Mouse (Mus musculus) spleen, postnatal 10 days (tissue): Measurements from ENCODE around the gene Rbm34.
"Not testable (repeated sequence)": the region's sequence is repeated elsewhere in the genome, so short reads cannot be mapped to it uniquely, and the experiment has no call there.

ENCODE experiments used
- DNase-seq, 2 experiments: peaks; one replicate each; pipeline ENCODE4 v3.0.0; 2021 to 2022; ENCODE audit warnings: low spot score in 2 of 2

Gene Rbm34

DNA sequence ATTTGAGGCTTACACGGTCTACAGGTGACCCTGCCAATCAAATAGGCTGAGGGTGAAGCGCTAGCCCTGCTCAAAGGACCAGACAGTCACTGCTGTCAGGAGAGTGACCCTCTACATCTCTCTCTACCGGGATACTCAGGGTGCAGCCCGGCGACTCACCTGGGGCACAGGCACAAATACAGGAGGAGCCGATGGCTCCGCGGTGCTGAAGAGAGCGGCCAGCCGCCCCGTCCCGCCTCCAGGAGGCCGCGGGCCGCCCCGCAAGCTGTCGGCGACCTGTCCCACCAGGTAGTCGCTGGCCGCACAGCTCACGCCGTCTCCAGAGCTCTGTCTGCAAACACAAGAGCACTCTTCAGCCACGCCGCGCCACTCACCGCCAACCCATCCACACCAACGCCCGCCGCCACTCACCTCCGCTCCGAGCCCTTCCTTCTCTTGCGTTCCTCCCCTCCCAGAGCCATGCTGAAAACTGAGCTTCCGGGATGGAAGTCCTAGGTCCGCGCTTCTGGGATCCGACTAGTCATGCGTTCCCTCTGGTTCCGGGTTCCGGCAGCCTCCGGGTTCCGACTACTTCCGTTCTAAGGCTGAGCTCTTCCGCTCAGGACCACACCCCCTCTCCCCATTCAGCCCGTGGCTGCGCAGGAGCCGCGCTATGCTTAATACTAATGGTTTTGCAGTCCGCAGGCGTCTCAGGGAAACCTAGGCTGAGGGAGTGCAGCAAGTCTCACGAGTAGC lies at the start of gene Rbm34:
TSS of gene Rbm34 (minus strand) at position 493 of the 735 bp plus-strand sequence.
- DNase-seq = peak; percentile 90 to 92

- no peak for DNase-seq
Observed at GRCm38 (mm10) chr8:127011668-127012067, 40.8 kb upstream of the Rbm34 start.

DNA sequence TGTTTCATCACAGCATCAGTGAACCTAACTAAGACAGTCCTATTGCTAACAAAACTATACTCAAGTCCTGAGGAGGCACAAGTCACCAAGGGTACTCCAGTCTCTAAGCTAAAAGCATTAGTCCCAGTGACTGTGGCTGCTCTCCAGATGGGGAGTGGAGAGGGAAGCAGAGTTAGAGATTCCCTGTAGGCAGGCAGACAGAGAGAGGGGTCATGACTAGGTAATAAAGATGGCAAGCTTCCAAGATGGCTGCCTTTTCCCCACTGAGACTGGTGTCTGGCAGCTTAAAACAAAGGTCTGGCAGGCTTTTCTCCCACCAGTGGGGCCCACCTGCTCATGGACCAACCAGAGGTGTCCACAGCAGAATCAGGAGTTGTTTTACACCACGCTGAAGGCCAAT lies 23.6 kb upstream of the Rbm34 start:
- no peak for DNase-seq

GRCm38 (mm10) chr8:126989363-126990153 lies 18.7 kb upstream of the Rbm34 start:
- DNase-seq = no peak

GRCm38 (mm10) chr8:126988346-126989006 lies 17.6 kb upstream of the Rbm34 start:
- no peak for DNase-seq

DNA sequence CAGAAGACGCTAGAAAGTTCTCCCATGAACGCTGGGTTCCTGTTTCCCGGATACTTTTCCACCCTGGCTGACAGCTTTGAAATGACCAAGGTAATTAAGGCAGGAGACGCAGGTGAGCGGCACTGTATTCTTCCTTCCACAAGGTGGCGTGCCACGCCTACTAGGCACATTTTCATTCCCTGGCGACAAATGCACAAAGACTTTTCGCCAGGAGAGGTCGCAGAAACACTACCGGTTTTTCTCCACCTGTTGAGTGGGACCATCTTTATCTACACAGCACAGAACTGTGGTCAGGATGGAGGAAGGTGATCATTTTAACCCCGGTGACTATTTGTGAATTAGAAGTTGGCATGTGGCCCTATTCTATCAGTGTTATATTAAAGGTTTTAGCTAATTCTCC lies 15.6 kb upstream of the Rbm34 start:
- DNase-seq = peak; percentile 39 to 76

- no peak for DNase-seq
Observed at GRCm38 (mm10) chr8:126980046-126980445, 9.2 kb upstream of the Rbm34 start.

- DNase-seq = no peak
Observed at GRCm38 (mm10) chr8:126979091-126979920, 8.4 kb upstream of the Rbm34 start.

- DNase-seq = not testable (repeated sequence)
Observed at GRCm38 (mm10) chr8:126978535-126978934, 7.7 kb upstream of the Rbm34 start.

DNA sequence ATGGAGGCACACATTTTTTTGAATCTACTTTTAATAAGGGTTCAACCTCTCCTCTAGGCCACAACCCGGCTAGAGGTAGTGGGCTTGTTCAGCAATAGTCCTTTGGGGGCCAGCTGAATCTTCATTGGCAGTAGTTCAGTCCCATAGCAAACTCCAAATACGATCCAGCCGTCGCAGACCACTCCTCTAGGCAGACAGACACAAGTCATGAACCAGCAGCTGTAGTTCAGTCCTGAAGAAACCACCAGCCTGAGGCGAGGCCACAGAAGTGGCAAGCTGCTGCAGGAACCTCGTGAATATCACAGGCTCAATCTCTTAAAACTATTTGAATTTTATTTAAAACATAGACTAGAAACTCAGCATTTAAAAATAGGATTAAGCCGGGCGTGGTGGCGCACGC lies 7.2 kb upstream of the Rbm34 start:
- DNase-seq = no peak

DNA sequence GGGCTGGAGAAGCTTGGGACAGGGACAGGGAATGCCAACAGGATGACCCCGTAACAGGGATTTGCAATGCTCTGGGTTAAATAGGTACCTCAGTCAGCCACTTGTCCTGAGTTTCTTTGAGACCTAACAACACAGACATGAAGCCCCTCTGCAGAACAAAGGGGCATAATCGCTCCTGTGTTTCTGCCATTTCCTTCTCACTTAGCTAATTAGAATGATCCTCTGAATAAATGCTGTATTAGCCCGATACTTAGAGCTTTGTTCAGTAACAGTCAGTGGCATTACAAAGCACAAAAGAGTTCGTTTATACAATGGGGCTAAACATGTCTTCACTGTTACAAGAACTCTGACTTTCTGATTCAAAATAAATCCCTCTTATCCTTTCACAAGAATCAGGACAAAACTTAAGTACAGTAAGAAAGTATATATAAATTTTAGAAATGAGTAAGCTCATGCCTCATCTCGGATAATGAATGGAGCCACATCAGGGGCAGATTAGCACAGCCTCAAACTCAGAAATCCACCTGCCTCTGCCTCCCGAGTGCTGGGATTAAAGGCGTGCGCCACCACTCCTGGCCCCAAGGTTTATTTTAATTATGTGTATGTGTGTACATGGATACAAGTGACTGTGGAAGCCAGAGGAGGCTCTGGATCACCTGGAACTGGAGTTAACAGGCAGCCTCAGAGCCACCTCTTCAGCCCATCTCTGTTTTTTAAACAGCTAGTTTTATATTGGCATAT lies 5.9 kb upstream of the Rbm34 start:
- DNase-seq = no peak

GRCm38 (mm10) chr8:126975706-126976105 lies 4.8 kb upstream of the Rbm34 start:
- no peak for DNase-seq

DNA sequence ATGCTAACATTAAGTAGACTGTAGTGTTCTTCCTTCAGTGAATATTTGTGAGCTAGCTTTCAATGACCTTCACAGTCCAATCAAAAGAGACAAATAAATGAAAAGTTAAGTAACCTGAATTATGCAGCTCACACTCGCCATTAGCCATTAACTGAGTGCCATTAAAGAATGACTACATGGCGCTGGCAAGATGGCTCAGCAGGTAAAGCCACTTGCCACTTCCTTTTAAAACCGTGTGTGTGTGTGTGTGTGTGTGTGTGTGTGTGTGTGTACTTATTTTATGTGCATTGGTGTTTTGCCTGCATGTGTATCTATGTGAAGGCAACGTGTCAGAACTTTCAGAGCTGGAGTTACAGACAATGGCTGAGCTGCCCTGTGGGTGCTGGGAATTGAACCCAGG lies 3.6 kb upstream of the Rbm34 start:
- no peak for DNase-seq

GRCm38 (mm10) chr8:126973686-126974265 lies 2.9 kb upstream of the Rbm34 start:
- no peak for DNase-seq

DNA sequence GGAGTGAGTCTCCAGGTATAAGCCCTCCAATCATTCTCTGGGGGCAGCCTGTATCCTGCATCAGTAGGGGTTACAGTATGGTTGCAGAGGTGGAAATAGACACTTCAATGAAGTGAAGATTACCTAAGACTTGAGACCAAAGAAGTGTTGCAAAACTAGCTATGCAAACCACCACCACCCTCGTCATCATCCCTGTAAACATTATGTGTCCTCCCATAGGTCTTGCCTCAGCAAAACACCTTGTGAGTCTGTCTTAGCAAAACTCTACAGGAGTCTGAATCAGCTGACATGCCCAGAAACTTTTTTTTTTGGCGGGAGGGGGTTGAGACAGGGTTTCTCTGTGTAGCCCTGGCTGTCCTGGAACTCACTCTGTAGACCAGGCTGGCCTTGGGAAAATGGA lies 1.8 kb upstream of the Rbm34 start:
- DNase-seq = no peak

DNA sequence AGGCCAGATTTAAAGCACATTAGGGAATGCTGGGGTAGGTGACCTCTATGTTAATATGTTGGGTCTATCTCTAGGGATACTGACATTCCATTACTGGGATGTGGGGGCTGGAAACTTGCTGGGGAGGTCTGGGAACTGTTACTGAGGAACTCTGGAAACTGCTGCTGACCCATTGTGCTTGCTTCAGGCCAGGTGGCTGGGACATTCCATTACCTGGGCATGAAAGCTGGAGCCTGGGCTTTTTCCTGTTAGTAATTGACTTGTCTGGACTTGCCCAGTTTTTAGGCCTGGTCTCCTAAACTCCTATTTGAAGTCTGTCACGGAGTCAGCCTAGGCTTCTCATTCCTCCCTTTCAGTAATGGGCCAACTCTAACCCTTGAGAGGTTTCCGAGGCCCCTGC lies 1.2 kb upstream of the Rbm34 start:
- DNase-seq = no peak

GRCm38 (mm10) chr8:126971314-126971664 lies 418 bp upstream of the Rbm34 start:
- no peak for DNase-seq

GRCm38 (mm10) chr8:126969546-126969945 lies 1.3 kb downstream of the Rbm34 start:
- DNase-seq = no peak

GRCm38 (mm10) chr8:126968107-126968506 lies 2.8 kb downstream of the Rbm34 start:
- DNase-seq = no peak

GRCm38 (mm10) chr8:126965246-126965645 lies 5.6 kb downstream of the Rbm34 start:
- DNase-seq = no peak

DNA sequence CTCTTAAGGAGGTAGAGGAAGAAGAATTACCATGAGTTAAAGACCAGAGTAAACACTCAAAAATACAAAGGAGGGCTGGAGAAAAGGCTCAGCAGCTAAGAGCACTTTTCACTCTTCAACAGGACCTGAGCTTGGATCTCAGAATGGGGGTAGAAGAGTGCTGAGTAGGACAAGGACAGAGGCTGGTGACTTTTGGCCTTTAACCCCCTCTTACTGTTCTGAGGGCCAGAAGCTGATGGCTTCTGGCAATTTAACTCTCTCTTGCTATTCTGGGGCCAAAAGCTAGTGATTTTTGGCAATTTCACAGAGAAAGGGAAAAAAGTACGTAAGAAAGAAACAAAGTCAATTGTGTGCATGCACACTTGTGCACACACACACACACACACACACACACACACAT lies 8.0 kb downstream of the Rbm34 start:
- no peak for DNase-seq
